Mouse (Mus musculus) fibroblast of lung, adult 2 months (primary cell): ENCODE results near the gene Nrp2.

Source experiments
- DNase-seq: peaks from one replicate; pipeline ENCODE4 v3.0.0-alpha.2; 2011; ENCODE audit warnings: low read depth

Gene Nrp2

GRCm38 (mm10) chr1:62703158-62704116 is at the start of gene Nrp2:
TSS of gene Nrp2 (plus strand) at chr1:62703285.
- no peak for DNase-seq

DNA sequence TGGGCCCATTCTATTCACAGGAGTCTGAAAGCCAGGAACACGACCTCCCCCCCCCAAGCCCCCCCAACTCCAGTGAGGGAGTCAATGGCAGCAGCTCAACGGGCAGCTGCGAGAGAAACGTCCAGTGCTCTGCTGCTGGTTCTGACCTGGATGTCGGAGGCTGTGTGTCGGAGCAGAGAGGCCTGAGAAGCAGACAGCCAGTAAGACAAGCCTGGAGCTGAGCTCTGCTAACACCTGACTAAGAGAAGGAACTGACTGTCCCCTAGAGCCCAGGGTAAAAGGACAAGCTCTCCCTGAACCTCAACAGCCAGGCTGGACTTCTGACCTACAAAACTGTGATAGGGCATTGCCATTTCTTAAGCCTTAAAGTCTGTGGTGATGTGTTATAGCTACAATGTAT is 48.6 kb upstream of the Nrp2 start:
- no peak for DNase-seq

DNA sequence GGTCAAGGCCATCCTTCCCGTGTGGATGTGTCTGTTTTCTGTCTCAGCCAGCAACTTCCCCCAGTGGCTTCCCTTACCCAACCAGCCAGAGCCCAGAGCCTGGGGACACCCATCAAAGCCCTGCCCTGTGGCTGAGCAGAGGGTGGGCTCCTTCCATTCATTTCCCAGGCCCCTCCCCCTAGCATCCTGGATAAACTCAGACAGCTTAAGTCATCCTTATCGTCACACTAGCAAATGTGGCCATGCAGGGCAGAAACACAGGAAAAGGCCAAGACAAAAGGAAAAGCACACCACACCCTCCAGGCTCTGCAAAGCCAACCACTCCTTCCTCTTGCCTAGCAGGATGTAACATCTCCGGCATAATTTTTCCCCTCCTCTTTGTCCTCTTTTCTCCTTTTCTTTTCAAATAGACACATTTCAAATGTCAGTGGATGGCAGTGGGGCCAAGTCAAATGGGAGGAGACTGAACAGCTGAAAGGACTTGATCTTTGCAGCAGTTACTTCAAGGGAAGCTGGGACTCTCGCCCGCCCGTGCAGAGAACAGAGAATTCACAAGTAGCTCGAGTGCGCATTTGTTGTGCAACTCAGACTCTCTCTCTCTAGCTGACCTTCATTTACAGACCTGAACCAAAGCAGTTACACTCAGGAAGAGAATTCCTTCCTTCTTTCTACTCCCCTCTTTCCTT is 38.0 kb upstream of the Nrp2 start:
- no peak for DNase-seq

- DNase-seq, result no peak
Measured at GRCm38 (mm10) chr1:62665771-62666730, 37.0 kb upstream of the Nrp2 start.

- no peak for DNase-seq
Measured at GRCm38 (mm10) chr1:62666780-62667179, 36.3 kb upstream of the Nrp2 start.

GRCm38 (mm10) chr1:62678611-62679344 is 24.3 kb upstream of the Nrp2 start:
- DNase-seq, result no peak

- DNase-seq, result no peak
Measured at GRCm38 (mm10) chr1:62679466-62679865, 23.6 kb upstream of the Nrp2 start.

DNA sequence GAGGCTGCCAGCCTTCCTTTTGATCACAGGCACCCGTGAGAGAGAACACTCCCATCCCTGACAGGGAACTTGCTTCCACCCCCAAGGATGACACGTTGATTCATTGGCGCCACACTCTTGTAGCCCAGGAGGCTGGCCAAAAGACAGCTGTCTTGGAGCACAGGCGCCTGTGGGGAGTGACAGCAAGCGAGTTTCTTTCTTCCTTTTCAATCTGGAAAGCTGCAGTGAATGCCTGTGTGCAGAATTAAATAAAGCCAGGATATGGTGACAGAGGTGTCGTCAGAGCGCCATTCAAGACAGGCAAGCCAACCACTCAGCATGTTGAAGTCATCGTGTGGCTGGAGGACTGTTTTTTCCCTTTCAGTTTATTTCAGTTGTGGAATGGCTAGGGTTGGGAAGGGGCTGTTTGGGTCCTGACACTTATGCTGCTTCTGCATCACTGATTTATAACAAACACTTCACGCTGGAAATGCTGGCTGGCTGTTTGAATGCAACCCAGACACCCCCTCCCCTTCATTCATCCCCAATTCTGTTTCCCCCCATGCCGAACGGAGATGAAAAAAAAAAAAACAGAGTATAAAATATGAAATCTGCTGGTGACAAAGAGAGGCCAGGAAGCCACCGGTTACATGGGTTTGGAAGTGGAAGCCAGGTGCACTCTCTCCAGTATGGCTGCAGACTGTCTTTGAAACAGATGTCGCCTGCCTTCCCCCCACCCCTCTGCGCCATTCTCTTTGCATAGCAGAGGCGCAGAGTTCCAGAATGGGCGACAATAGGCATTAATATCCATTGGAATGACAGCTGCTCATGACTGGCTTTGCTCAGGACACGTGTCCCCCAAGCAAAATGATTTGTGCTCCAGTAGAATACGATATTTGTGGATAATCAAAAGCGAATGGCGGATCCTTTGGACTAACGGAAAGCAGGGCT is 20.4 kb upstream of the Nrp2 start:
- DNase-seq, result no peak

DNA sequence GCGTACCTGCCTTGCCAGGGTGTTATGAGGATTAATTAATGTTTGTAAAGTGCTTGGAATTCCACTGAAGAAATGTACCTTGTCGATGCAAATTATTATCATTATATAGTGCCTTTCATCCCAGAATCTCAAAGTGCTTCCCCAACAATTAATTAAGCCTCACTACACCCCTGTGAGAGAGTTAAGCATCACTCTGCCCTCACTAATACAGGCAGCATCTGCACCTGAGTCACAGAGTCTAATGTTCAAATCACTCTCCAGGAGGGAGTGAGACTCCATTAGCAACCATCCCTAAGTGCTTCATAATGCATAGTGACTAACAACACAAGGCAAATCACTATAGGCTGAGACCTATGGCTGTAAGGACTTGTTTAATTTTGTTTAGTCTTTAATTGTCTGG is 19.6 kb upstream of the Nrp2 start:
- DNase-seq, result no peak

DNA sequence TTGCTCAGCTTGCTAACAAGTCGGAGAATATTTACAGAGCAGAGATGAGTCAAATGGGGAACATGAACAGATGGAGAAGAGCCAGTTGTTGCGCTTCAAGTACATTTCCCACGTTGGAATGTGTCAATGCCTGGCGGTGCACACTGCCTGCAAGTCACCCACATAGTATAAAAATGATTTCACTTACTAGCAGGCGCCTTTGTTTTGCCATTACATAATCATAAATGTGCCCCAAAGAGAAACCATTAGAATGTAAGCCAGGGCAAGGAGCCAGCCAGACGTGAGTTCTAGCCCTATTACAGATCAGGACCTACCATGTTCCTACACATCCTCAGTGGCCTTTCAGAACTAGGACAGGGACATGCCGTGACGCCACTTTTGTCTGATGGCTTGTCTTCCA is 15.6 kb upstream of the Nrp2 start:
- no peak for DNase-seq

- no peak for DNase-seq
Measured at GRCm38 (mm10) chr1:62691175-62691574, 11.9 kb upstream of the Nrp2 start.

GRCm38 (mm10) chr1:62696312-62696982 is 6.6 kb upstream of the Nrp2 start:
- no peak for DNase-seq

DNA sequence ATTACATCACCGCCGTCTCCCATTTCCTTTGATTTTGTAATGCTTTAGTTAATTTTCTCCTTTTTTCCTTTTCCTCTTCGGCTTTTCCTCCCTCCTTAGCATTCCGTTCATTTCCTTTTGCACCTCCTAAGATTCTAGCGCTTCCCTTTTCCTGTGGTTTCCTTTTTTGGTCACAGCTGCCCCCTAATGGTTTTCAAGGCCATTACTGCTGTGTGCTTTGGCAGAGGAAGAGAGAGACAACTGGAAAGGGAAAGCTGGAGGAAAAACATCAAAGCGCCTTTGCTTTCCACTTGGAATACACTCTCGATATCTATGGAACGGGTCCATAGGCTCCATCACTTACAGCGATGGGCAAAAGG is 6.1 kb upstream of the Nrp2 start:
- DNase-seq, result no peak

DNA sequence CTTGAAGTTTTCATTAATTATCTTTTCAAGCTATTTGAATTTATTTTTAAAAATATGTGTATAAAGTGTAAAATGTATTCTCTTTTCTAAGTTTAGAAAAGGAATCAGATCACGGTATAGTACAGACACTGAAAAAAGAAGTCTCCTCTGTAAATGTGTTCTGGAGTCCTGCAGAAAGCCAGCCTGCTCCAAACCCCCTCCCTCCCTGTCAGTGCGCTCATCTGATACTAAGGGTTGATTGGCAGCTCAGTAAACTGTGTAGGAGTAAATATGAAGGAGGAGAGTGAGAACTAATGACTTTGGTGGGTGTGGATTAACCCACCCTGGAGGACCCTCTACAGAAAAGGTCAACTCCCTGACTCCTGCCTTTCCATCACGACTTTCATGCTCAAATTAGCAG is 5.7 kb upstream of the Nrp2 start:
- DNase-seq, result no peak

DNA sequence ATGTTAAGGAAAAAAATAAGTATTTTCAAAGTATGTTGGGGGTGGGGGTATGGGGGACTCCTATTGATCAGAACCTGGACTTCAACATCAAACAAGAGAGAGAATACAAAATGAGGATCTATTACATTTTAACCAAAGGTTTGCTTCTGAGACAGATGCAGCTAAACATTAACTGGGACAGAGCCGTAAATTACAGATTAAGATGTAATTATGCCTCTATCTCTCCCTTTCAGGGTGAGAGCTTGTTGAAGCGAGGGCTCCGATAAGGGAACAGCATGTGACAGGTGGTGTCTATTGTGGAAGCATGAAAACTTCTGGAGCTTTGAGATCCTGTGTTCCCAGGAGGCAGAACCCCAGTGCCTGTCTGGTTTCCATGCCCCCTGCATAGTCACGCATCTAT is 3.3 kb upstream of the Nrp2 start:
- no peak for DNase-seq

GRCm38 (mm10) chr1:62701065-62701921 is 1.8 kb upstream of the Nrp2 start:
- DNase-seq, result peak; percentile 77

DNA sequence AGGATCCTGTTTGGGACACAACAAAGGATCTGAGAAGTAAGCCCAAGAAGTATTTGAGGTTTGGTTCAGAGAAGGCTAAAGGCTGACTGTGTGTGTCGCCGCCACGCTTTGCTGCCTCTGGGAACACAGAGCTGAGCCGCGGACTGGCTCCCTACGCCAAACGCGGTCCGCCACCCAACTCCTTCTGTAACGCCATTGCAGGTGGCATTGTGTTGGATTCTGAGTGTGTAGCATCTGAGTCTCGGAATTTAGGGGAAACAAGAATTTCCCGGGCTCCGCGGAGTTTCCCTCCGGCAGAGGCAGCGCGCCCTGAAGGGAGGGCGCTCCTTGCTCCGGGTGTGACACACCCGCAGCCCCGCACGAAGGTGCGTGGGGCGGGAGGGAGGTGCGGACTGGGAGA is 342 bp upstream of the Nrp2 start:
- DNase-seq, result no peak

DNA sequence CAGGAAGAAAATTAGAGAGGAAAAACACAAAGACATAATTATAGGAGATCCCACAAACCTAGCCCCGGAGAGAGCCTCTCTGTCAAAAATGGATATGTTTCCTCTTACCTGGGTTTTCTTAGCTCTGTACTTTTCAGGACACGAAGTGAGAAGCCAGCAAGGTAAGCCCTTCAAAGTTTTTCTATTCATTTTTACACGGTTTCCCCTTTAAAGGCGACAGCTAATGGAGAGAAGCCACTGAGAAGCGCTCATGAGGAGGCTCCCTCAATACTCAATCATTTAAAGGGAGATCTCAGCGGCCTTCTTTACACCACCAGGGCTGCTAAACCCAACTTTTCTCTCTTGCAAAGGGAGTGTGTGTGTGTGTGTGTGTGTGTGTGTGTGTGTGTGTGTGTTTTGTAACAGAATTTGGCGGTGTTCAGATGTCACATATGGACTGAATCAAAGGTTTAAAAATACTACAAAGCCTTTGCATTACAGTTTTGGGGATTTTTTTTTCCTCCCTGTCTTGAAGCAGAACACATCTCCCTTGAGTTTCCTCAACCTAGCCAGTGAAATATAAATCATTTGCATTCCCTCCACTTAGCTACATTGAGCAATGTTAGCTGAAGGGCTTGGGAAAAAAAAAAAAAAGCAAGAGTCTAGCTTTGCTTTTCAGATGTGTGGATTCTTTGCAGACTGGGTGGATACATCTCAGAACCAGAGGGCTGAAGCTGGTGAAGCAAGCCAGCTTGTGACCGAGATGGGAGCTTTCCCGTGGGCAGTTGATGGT is 1.2 kb downstream of the Nrp2 start:
- no peak for DNase-seq
